ENCODE assay signal across 14 mouse cellular contexts in genomic region chr4:145229051-145229450, GRCm38 (mm10). TPM values are rescaled to one million over a fixed set of nuclear protein-coding genes. Genes with fewer than 3 reads are reported as not detected.
DNase-seq lines count a peak whose midpoint lies in the region; ATAC-seq and TF ChIP-seq lines count a peak whose summit lies in the region.
"Had no signal": no experiment of that assay in that cellular context is flagged by ENCODE, and none has a peak within 500 bp of the region (broad histone marks: within the 10 kb centered on the region; RNA-seq: fewer than 3 reads in every experiment).

No protein-coding gene starts in this region.

- no peak for TF ChIP-seq CTCF in layer of hippocampus, adult 2 months (conservative IDR thresholded peaks at IDR 0.05)
- TF ChIP-seq CTCF in bone marrow, adult 2 months (IDR thresholded peaks at IDR 0.05; ENCODE audit: control insufficient read depth, insufficient read depth, low read length) = no peak

- no peak for DNase-seq in layer of hippocampus, adult 2 months (ENCODE audit: low spot score in 2 of 2)
- no peak for DNase-seq in layer of hippocampus, adult 9-11 months
- DNase-seq in thymus, postnatal 14 days = peak; percentile 75
- no peak for DNase-seq in right cerebral cortex, adult 2 months (ENCODE audit: low spot score in 2 of 2)
- no peak for DNase-seq in urinary bladder, postnatal 36 days (ENCODE audit: low spot score in 2 of 2)
- DNase-seq: B cell, adult 2 months; cerebellum, adult 9-10 months; kidney, postnatal 10 days had no signal

- peaks cover 7% of the 10 kb centered on the region for H3K4me1 ChIP-seq in bone marrow, adult 2 months (ENCODE audit: control insufficient read depth, insufficient read depth, low read length)
- H3K4me1 ChIP-seq: limb, embryonic 10.5 days had no signal

- H3K27ac ChIP-seq in layer of hippocampus, adult 2 months = 0 out of 2 replicates have a peak overlapping the region, but pooled peaks have one; percentile 39
- H3K27ac ChIP-seq in bone marrow, adult 2 months (ENCODE audit: control insufficient read depth, insufficient read depth, low read depth, low read length, poor library complexity) = peak overlapping the region; percentile 32; the same call in 1 of the 2 replicates
- peak overlapping the region; percentile 71 for H3K27ac ChIP-seq in macrophage
- H3K27ac ChIP-seq: embryonic facial prominence, embryonic 10.5 days; limb, embryonic 10.5 days; liver, embryonic 15.5 days had no signal

- no peak for ATAC-seq in erythroblast, adult 5-6 weeks (replicated peaks; ENCODE audit: low FRiP score, poor library complexity, severe bottlenecking)

- no peak for TF ChIP-seq POLR2A in bone marrow, adult 2 months (IDR thresholded peaks at IDR 0.05; ENCODE audit: borderline replicate concordance, control insufficient read depth, low read depth, low read length)

- H3K79me2 ChIP-seq in macrophage (ENCODE audit: inconsistent target) = peaks cover 89% of the 10 kb centered on the region

- peaks cover 55% of the 10 kb centered on the region for H3K36me3 ChIP-seq in macrophage (ENCODE audit: inconsistent target)
- H3K36me3 ChIP-seq: embryonic facial prominence, embryonic 10.5 days; limb, embryonic 10.5 days had no signal

- H3K4me3 ChIP-seq in layer of hippocampus, adult 2 months = no peak overlapping the region
- no peak overlapping the region for H3K4me3 ChIP-seq in bone marrow, adult 2 months (replicated peaks; ENCODE audit: control insufficient read depth, low read depth, low read length)
- H3K4me3 ChIP-seq in macrophage (ENCODE audit: inconsistent target) = no peak overlapping the region
- H3K4me3 ChIP-seq: embryonic facial prominence, embryonic 10.5 days; limb, embryonic 10.5 days; liver, embryonic 15.5 days had no signal

- 23% methylated on average over 6 of the region's 6 CpGs for whole genome bisulfite sequencing in bone marrow, adult 2 months
- 21% methylated on average over 6 of the region's 6 CpGs for WGBS in macrophage (ENCODE audit: missing documents)

RNA-seq across cellular contexts. Expression of gene Tnfrsf1b, which starts 17.6 kb away (rescaled TPM):
- 1 to 10 TPM; 2.7 TPM for total RNA-seq in layer of hippocampus, adult 2 months (2021)
- 3.6 and 14.0 TPM in 2 replicates for polyA plus RNA-seq in bone marrow, adult 2 months (2011; ENCODE audit: insufficient read depth, insufficient read length, low replicate concordance, missing spikeins)
- 100 to 1,000 TPM; 113 to 961 (median 353) TPM for total RNA-seq in macrophage (2018; cell fraction: chromatin; rRNA removed)
- 1,000 to 10,000 TPM in 2 of 26 experiments, 100 to 1,000 TPM in 24; 241 to 1,186 (median 606) TPM for total RNA-seq in macrophage (2018; cell fraction: cytosol; rRNA removed)
- 1,000 to 10,000 TPM in 7 of 26 experiments, 100 to 1,000 TPM in 19; 164 to 1,820 (median 786) TPM for total RNA-seq in macrophage (2018; cell fraction: nucleus; rRNA removed)
- polyA plus RNA-seq in macrophage (2018) = 132 to 265 TPM (median 207 TPM) in 3 replicates
- 10.6 and 19.9 TPM in 2 replicates for total RNA-seq in erythroblast, adult 5-6 weeks (2015; ENCODE audit: low replicate concordance)
- 10.0 and 12.1 TPM in 2 replicates for total RNA-seq in erythroblast, adult 5-6 weeks (2017; ENCODE audit: low replicate concordance)

RNA-seq across cellular contexts. Expression of gene Vps13d, which starts 34.2 kb away (rescaled TPM):
- 10 to 100 TPM; 69.1 to 75.6 TPM for total RNA-seq in layer of hippocampus, adult 2 months (2021)
- 18.2 and 35.3 TPM in 2 replicates for polyA plus RNA-seq in bone marrow, adult 2 months (2011; ENCODE audit: insufficient read depth, insufficient read length, low replicate concordance, missing spikeins)
- 100 to 1,000 TPM; 195 to 794 (median 326) TPM for total RNA-seq in macrophage (2018; cell fraction: chromatin; rRNA removed)
- total RNA-seq in macrophage (2018; cell fraction: cytosol; rRNA removed) = 10 to 100 TPM; 22.8 to 49.5 (median 35.7) TPM
- total RNA-seq in macrophage (2018; cell fraction: nucleus; rRNA removed) = 100 to 1,000 TPM in 16 of 26 experiments, 10 to 100 TPM in 10; 78.6 to 356 (median 119) TPM
- 28.8 to 76.6 TPM (median 37.9 TPM) in 3 replicates for polyA plus RNA-seq in macrophage (2018)
- 33.9 and 44.2 TPM in 2 replicates for total RNA-seq in erythroblast, adult 5-6 weeks (2015; ENCODE audit: low replicate concordance)
- total RNA-seq in erythroblast, adult 5-6 weeks (2017; ENCODE audit: low replicate concordance) = 38.5 and 46.0 TPM in 2 replicates
